Mouse (Mus musculus): Measurements from ENCODE around the gene Pkn3. TPM values are rescaled to one million over a fixed set of nuclear protein-coding genes. Genes with fewer than 3 reads are reported as not detected.

Gene Pkn3
- polyA plus RNA-seq, 1 experiment, result 17.2 TPM

DNA sequence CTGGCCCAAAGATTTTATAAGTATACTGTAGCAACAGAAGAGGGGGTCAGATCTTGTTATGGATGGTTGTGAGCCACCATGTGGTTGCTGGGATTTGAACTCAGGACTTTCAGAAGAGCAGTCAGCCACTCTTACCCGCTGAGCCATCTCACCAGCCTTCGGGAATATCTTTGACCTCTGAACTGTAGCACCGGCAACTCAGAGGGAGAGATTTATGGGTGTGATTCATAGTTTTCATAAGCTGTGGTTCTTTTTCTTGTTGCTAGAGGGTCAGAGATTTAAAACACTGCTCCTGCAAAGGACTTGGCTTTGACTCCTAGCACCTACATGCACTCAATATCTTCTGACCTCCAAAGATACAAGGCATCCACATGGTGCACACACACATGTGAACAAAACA, 1.9 kb upstream of the Pkn3 start:
- no peak for TF ChIP-seq CTCF (IDR thresholded peaks at IDR 0.05; ENCODE audit: low read depth, low read length)
- TF ChIP-seq EP300 (IDR thresholded peaks at IDR 0.05; ENCODE audit: insufficient read depth, low read depth, low read length), result no peak
- no peak for TF ChIP-seq POLR2A (IDR thresholded peaks at IDR 0.05; ENCODE audit: insufficient read depth, low read length)
- Histone ChIP-seq H3K4me1 (ENCODE audit: control insufficient read depth, insufficient read depth, low read length) (peaks cover 6% of the 10 kb centered on the region), H3K9ac (ENCODE audit: low read depth, poor library complexity, severe bottlenecking) (no peak overlapping the region), H3K9me3 (replicated peaks; ENCODE audit: control insufficient read depth, insufficient read depth, low read length, poor library complexity, severe bottlenecking) (no peaks in the 10 kb centered on the region), H3K36me3 (ENCODE audit: control insufficient read depth, insufficient read depth, low read length, poor library complexity, severe bottlenecking) (peaks cover 12% of the 10 kb centered on the region), H3K27me3 (ENCODE audit: control insufficient read depth, insufficient read depth, low read length, poor library complexity, severe bottlenecking) (no peaks in the 10 kb centered on the region), H3K4me3 (ENCODE audit: low read depth, low read length) (no peak overlapping the region), H3K27ac (ENCODE audit: insufficient read depth, low read length) (no peak overlapping the region)

DNA sequence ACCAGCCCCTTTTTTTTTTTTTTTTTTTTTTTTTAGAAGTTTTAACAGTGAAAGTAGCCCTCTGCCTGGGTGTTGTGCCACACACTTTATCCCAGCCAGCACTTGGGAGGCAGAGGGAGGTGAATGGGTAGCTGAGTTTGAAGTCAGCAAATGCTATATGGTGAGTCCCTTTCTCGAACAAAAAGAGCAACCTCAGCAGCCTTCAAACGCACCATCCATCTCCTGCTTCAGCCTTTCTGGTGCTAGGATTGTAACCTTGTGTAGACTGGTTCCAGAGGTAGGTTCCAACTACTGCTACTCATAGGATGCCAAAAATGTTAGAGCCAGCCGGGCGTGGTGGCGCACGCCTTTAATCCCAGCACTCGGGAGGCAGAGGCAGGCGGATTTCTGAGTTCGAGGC, 1.0 kb upstream of the Pkn3 start:
- H3K4me1 ChIP-seq (ENCODE audit: control insufficient read depth, insufficient read depth, low read length), result peaks cover 6% of the 10 kb centered on the region
- peak overlapping the region; percentile 3; the same call in 1 of the 2 replicates for H3K27ac ChIP-seq (ENCODE audit: insufficient read depth, low read length)
- no peak overlapping the region for H3K9ac ChIP-seq (ENCODE audit: low read depth, poor library complexity, severe bottlenecking)
- peaks cover 10% of the 10 kb centered on the region for H3K36me3 ChIP-seq (ENCODE audit: control insufficient read depth, insufficient read depth, low read length, poor library complexity, severe bottlenecking)
- no peaks in the 10 kb centered on the region for H3K27me3 ChIP-seq (ENCODE audit: control insufficient read depth, insufficient read depth, low read length, poor library complexity, severe bottlenecking)
- H3K9me3 ChIP-seq (replicated peaks; ENCODE audit: control insufficient read depth, insufficient read depth, low read length, poor library complexity, severe bottlenecking), result no peaks in the 10 kb centered on the region
- no peak overlapping the region for H3K4me3 ChIP-seq (ENCODE audit: low read depth, low read length)
- TF ChIP-seq EP300 (IDR thresholded peaks at IDR 0.05; ENCODE audit: insufficient read depth, low read depth, low read length) (no peak), CTCF (IDR thresholded peaks at IDR 0.05; ENCODE audit: low read depth, low read length) (no peak), POLR2A (IDR thresholded peaks at IDR 0.05; ENCODE audit: insufficient read depth, low read length) (no peak)

DNA sequence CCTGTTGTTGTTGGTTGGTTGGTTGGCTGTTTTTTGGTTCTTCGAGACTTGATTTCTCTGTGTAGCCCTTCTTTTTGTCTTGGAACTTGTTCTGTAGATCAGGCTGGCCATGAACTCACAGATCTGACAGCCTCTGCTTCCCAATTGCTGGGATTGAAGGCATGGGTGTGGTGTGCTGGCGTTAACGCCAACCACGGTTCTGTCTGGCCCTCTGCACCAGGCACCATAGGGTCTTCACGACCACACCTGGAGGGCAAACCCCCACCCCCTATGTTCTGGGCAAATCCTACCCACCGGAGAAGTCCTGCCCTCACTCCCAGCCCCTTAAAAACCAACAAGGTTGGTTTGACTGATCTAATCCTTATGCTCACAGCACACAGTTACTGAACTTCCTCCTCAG, 525 bp upstream of the Pkn3 start:
- Histone ChIP-seq H3K4me1 (ENCODE audit: control insufficient read depth, insufficient read depth, low read length) (peaks cover 6% of the 10 kb centered on the region), H3K9ac (ENCODE audit: low read depth, poor library complexity, severe bottlenecking) (no peak overlapping the region), H3K4me3 (ENCODE audit: low read depth, low read length) (no peak overlapping the region), H3K27me3 (ENCODE audit: control insufficient read depth, insufficient read depth, low read length, poor library complexity, severe bottlenecking) (no peaks in the 10 kb centered on the region), H3K9me3 (replicated peaks; ENCODE audit: control insufficient read depth, insufficient read depth, low read length, poor library complexity, severe bottlenecking) (no peaks in the 10 kb centered on the region), H3K27ac (ENCODE audit: insufficient read depth, low read length) (peak overlapping the region; percentile 82), H3K36me3 (ENCODE audit: control insufficient read depth, insufficient read depth, low read length, poor library complexity, severe bottlenecking) (peaks cover 7% of the 10 kb centered on the region)
- no peak for TF ChIP-seq CTCF (IDR thresholded peaks at IDR 0.05; ENCODE audit: low read depth, low read length)
- no peak for TF ChIP-seq EP300 (IDR thresholded peaks at IDR 0.05; ENCODE audit: insufficient read depth, low read depth, low read length)
- no peak for TF ChIP-seq POLR2A (IDR thresholded peaks at IDR 0.05; ENCODE audit: insufficient read depth, low read length)

DNA sequence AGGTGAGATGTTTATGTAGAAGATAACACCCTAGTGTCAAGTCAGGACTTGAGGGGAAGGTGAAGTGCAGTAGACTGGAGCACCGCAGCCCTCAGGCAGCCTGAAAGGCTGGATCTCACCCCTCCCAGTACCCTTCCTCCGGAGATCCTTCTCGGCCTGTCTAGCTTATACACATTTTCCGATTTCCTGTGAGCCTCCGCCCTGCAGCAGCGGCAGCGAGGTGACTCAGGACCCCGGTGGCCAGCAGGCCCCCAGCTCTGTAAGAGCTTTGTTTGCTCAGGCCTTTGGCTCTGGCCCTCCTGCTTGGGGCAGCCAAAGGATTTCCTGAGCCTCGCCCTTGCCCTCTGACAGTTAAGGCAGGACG, 847 bp downstream of the Pkn3 start:
- Histone ChIP-seq H3K27me3 (ENCODE audit: control insufficient read depth, insufficient read depth, low read length, poor library complexity, severe bottlenecking) (no peaks in the 10 kb centered on the region), H3K36me3 (ENCODE audit: control insufficient read depth, insufficient read depth, low read length, poor library complexity, severe bottlenecking) (no peaks in the 10 kb centered on the region; the same call in 1 of the 2 replicates), H3K4me3 (ENCODE audit: low read depth, low read length) (peak overlapping the region; percentile 82), H3K27ac (ENCODE audit: insufficient read depth, low read length) (peak overlapping the region; percentile 42), H3K9ac (ENCODE audit: low read depth, poor library complexity, severe bottlenecking) (peak overlapping the region; percentile 89), H3K4me1 (ENCODE audit: control insufficient read depth, insufficient read depth, low read length) (peaks cover 6% of the 10 kb centered on the region), H3K9me3 (replicated peaks; ENCODE audit: control insufficient read depth, insufficient read depth, low read length, poor library complexity, severe bottlenecking) (no peaks in the 10 kb centered on the region)
- TF ChIP-seq CTCF (IDR thresholded peaks at IDR 0.05; ENCODE audit: low read depth, low read length) (no peak), EP300 (IDR thresholded peaks at IDR 0.05; ENCODE audit: insufficient read depth, low read depth, low read length) (no peak), POLR2A (IDR thresholded peaks at IDR 0.05; ENCODE audit: insufficient read depth, low read length) (no peak)

DNA sequence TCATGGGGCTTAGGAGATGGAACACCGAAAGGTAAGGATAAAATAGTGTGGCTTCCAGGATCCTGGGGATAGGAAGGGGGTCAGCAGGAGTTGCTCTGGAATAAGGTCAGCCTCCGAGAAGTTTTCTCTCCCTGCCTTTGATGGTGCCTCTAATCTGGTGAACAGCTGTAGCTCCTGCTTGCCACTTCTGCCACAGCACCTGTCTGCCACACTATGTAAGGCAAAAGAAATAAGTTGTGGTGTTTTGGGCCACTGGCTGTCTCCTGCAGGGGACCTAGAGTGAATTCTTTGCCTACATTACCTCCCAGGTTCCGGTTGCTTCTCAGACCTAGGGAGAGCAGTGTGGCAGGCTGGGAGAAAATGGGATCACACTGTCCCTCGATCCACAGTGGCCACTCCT, 1.3 kb downstream of the Pkn3 start:
- no peaks in the 10 kb centered on the region for H3K27me3 ChIP-seq (ENCODE audit: control insufficient read depth, insufficient read depth, low read length, poor library complexity, severe bottlenecking)
- peak overlapping the region; percentile 89 for H3K9ac ChIP-seq (ENCODE audit: low read depth, poor library complexity, severe bottlenecking)
- no peaks in the 10 kb centered on the region; the same call in 1 of the 2 replicates for H3K36me3 ChIP-seq (ENCODE audit: control insufficient read depth, insufficient read depth, low read length, poor library complexity, severe bottlenecking)
- no peak overlapping the region for H3K27ac ChIP-seq (ENCODE audit: insufficient read depth, low read length)
- TF ChIP-seq POLR2A (IDR thresholded peaks at IDR 0.05; ENCODE audit: insufficient read depth, low read length), result no peak
- H3K4me3 ChIP-seq (ENCODE audit: low read depth, low read length), result peak overlapping the region; percentile 82; the same call in 1 of the 2 replicates
- H3K4me1 ChIP-seq (ENCODE audit: control insufficient read depth, insufficient read depth, low read length), result peaks cover 6% of the 10 kb centered on the region
- H3K9me3 ChIP-seq (replicated peaks; ENCODE audit: control insufficient read depth, insufficient read depth, low read length, poor library complexity, severe bottlenecking), result no peaks in the 10 kb centered on the region

DNA sequence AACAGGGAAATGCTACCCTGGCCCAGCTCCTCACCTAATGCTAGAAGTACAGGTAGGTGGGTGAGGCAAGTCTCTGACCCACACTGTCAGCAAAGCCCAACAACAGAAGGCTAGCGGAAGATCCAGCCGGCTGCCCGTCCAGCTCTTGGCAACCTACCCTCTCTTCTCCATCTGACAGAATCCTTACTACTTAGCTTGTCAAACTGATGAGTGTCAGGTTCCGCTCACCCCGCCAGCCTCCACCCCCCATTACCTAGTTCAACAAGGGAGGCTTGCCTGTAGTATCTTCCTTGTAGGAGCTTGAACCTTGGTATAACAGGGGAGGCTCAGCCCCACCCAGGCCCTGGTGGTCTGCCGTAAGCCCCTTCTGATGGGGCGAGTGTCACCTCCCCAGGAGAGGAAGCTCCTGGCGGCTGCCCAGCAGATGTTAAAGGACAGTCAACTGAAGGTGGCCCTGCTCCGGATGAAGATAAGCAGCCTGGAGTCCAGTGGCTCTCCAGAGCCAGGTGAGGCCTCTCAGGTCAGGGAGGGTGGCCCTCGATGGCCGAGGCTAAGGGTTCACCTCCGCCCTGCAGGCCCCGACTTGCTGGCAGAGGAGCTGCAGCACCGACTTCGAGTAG, 2.8 kb downstream of the Pkn3 start:
- Histone ChIP-seq H3K27me3 (ENCODE audit: control insufficient read depth, insufficient read depth, low read length, poor library complexity, severe bottlenecking) (no peaks in the 10 kb centered on the region), H3K36me3 (ENCODE audit: control insufficient read depth, insufficient read depth, low read length, poor library complexity, severe bottlenecking) (no peaks in the 10 kb centered on the region), H3K4me3 (ENCODE audit: low read depth, low read length) (no peak overlapping the region), H3K27ac (ENCODE audit: insufficient read depth, low read length) (no peak overlapping the region), H3K9me3 (replicated peaks; ENCODE audit: control insufficient read depth, insufficient read depth, low read length, poor library complexity, severe bottlenecking) (no peaks in the 10 kb centered on the region), H3K4me1 (ENCODE audit: control insufficient read depth, insufficient read depth, low read length) (peaks cover 6% of the 10 kb centered on the region), H3K9ac (ENCODE audit: low read depth, poor library complexity, severe bottlenecking) (no peak overlapping the region)
- TF ChIP-seq POLR2A (IDR thresholded peaks at IDR 0.05; ENCODE audit: insufficient read depth, low read length) (no peak), EP300 (IDR thresholded peaks at IDR 0.05; ENCODE audit: insufficient read depth, low read depth, low read length) (no peak)
